Mouse (Mus musculus) ES-E14 (cell line): ENCODE data around the gene Jph2. TPM values are rescaled to one million over a fixed set of nuclear protein-coding genes. Genes with fewer than 3 reads are reported as not detected.

Source experiments
- DNase-seq: peaks from one replicate; pipeline ENCODE4 v3.0.0-alpha.2; 2013; ENCODE audit warnings: low read depth, low spot score
- H3K27ac ChIP-seq: 2 replicates; pipeline ENCODE4 v1.5.1; 2012; ENCODE audit warnings: low read depth, mild to moderate bottlenecking, low read length, moderate library complexity, mixed read lengths; ENCODE audit not compliant: poor library complexity, insufficient read depth, severe bottlenecking
- H3K36me3 ChIP-seq: 2 replicates; pipeline ENCODE4 v1.6.1; 2012; ENCODE audit warnings: mild to moderate bottlenecking, low read length, moderate library complexity, mixed read lengths; ENCODE audit not compliant: control insufficient read depth, poor library complexity, insufficient read depth, severe bottlenecking
- H3K4me1 ChIP-seq, 2 experiments: fragments of 150-350 bp in 1 of 2; sonication (generic) in 1 of 2; 2 replicates each; pipeline ENCODE4 v1.6.1; 2012; ENCODE audit warnings: low read length in 2 of 2, mild to moderate bottlenecking in 1 of 2, mixed read lengths in 1 of 2; ENCODE audit not compliant: control insufficient read depth in 2 of 2, insufficient read depth in 2 of 2, poor library complexity in 1 of 2
- H3K4me3 ChIP-seq, 2 experiments: fragments of 150-350 bp in 1 of 2; sonication (generic) in 1 of 2; 2 replicates each; pipeline ENCODE4 v1.5.1; 2012; ENCODE audit warnings: low read length in 2 of 2, low read depth in 1 of 2, mild to moderate bottlenecking in 1 of 2, mixed read lengths in 1 of 2; ENCODE audit not compliant: insufficient read depth in 1 of 2, poor library complexity in 1 of 2, severe bottlenecking in 1 of 2
- H3K9ac ChIP-seq: 2 replicates; pipeline ENCODE4 v1.6.1; 2012; ENCODE audit warnings: low read depth, mild to moderate bottlenecking, low read length, mixed read lengths; ENCODE audit not compliant: poor library complexity, insufficient read depth, severe bottlenecking
- H3K9me3 ChIP-seq: fragments of 150-350 bp; sonication (generic); 2 replicates; pipeline ENCODE4 v1.6.1; 2012; ENCODE audit warnings: low read depth, mild to moderate bottlenecking, low read length; ENCODE audit not compliant: control insufficient read depth, insufficient read depth
- CHD2 ChIP-seq: IDR thresholded peaks from 2 replicates; pipeline ENCODE4 v1.6.1; 2014; ENCODE audit warnings: mild to moderate bottlenecking, low read depth, low read length, inconsistent platforms
- HCFC1 ChIP-seq: IDR thresholded peaks from 2 replicates; pipeline ENCODE4 v1.6.1; 2012; ENCODE audit warnings: low read length, inconsistent platforms, borderline replicate concordance; ENCODE audit not compliant: insufficient read depth
- MAFK ChIP-seq: IDR thresholded peaks from 2 replicates; pipeline ENCODE4 v1.6.1; 2014; ENCODE audit warnings: mild to moderate bottlenecking, low read depth, low read length, inconsistent platforms; ENCODE audit not compliant: insufficient read depth
- ZC3H11A ChIP-seq: IDR thresholded peaks from 2 replicates; pipeline ENCODE4 v1.6.1; 2012; ENCODE audit warnings: low read depth, mild to moderate bottlenecking, inconsistent platforms, low read length, borderline replicate concordance
- ZNF384 ChIP-seq: IDR thresholded peaks from 2 replicates; pipeline ENCODE4 v1.6.1; 2012; ENCODE audit warnings: low read depth, low read length, inconsistent platforms
- in situ Hi-C, 2 experiments: fragments of 600-800 bp; cut with MboI; formaldehyde crosslinking; loops; one replicate each; pipeline ENCODE4 v1.15.1; 2025; ENCODE audit warnings: low sequenced_read_pairs in 2 of 2, inconsistent platforms in 1 of 2; ENCODE audit not compliant: unreplicated experiment in 2 of 2
- total RNA-seq: library from RNA; depleted of rRNA; stranded (reverse); fragments of 300-350 nt; gene quantifications from 2 replicates; pipeline ENCODE4 v1.2.3, GENCODE M21; 2012

Jph2 gene
- total RNA-seq, 1 experiment = 7.7 TPM

GRCm38 (mm10) chr2:163420366-163420886, 22.6 kb upstream of the Jph2 start:
- DNase-seq = no peak
- Histone ChIP-seq H3K4me1 (peaks cover 0 to 5% of the 10 kb centered on the region in 2 experiments; a peak in 1 of 4 replicates), H3K27ac (no peak overlapping the region), H3K4me3 (peak overlapping the region; percentile 89 to 95), H3K9ac (peak overlapping the region; percentile 92), H3K9me3 (no peaks in the 10 kb centered on the region), H3K36me3 (peaks cover 6% of the 10 kb centered on the region; the same call in 1 of the 2 replicates)
- in situ Hi-C loops = no loop called here
- no peak for TF ChIP-seq MAFK

DNA sequence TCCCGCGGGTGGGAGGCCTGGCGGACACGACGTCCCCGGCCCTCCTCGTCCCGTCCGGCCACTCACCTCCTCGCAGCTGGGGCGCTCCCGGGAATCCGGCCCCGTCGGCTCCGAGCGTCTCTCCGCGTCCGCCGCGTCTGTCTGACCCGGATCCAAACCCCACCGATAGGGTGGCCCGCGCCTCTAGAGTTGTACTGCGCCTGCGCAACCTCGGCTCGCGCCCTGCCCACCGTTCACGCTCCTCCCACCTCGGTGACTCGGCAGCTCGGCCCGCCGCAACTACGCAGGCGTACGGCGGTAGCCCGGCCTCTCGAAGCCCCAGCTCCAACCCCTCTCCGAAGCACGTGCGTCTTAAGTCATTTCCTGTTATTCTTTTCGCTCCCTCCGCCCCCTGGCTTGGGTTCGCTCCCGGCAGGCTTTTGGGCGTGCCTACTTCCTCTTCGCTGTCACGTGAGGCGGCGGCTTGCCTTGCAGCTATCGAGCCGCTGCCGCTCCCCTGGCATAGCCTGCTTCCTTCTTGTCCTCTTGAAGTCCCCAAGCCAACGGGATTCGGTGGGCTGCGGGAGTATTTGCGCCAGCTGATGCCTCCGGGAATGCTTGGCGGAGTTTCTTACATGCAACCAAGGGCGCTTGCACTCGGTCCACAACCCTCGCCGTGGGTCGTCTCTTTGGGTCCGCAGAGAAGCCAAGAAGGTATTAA, 21.7 kb upstream of the Jph2 start:
- TF ChIP-seq MAFK (peak; percentile 82), ZNF384 (no peak), ZC3H11A (no peak)
- Histone ChIP-seq H3K36me3 (peaks cover 6% of the 10 kb centered on the region; the same call in 1 of the 2 replicates), H3K4me3 (peak overlapping the region; percentile 89 to 99), H3K27ac (peak overlapping the region; percentile 63), H3K9me3 (no peaks in the 10 kb centered on the region), H3K4me1 (peaks cover 0 to 5% of the 10 kb centered on the region in 2 experiments; a peak in 1 of 4 replicates), H3K9ac (peak overlapping the region; percentile 92)
- peak; percentile 98 for DNase-seq
- in situ Hi-C loops = no loop called here

DNA sequence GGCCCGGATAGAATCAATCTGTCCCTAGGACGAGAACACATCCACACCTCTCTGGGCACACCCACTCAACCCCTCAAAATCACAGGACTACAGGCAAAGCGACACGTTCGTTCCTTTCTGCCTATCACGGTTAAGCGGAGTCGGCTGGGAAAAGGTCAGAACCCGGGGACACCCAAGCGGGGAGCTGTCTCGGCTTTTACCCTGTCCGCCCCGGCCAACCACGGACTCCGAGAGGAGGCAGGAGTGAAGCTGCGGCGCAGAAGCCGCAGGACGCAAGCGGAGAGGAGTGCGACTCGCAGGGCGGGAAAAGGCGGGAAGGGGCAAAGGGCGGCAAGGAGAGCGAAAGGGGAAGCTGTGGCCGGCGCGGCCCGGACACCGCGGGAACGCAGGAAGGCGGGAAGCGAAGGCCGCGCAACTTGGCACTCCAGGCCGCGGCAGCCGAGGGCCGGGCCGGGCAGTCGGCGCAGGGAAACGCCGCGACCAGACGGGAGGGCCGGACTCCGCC, 21.1 kb upstream of the Jph2 start:
- peaks cover 0 to 5% of the 10 kb centered on the region in 2 experiments; a peak in 1 of 4 replicates for H3K4me1 ChIP-seq
- no peaks in the 10 kb centered on the region for H3K9me3 ChIP-seq
- in situ Hi-C loops = no loop called here
- peak overlapping the region; percentile 87 for H3K9ac ChIP-seq
- no peak for TF ChIP-seq ZC3H11A
- peak; percentile 22; the same call in 1 of the 2 replicates for TF ChIP-seq HCFC1
- no peak for TF ChIP-seq MAFK
- H3K36me3 ChIP-seq = peaks cover 6% of the 10 kb centered on the region; the same call in 1 of the 2 replicates
- peak overlapping the region; percentile 83 to 99 for H3K4me3 ChIP-seq
- H3K27ac ChIP-seq = peak overlapping the region; percentile 54
- DNase-seq = no peak

DNA sequence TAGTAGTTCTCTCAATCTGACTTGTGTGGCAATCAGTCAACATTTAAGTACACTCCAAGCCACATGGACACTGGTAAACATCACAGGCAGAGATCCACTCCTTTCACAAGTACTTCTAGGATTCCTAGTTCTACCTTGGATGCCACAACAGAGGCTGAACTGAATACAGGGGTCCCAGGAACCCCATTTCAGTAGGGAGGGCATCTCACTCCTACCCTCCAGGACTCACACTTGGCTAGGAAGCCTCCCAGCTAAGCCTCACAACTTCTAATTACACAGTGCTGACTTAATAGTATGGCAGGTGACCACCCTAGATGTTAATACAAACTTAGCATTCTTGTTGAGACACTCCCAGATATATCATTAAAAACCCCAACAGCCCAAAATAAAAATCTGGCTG, 20.0 kb upstream of the Jph2 start:
- no peak for TF ChIP-seq MAFK
- TF ChIP-seq CHD2 = no peak
- no peak for TF ChIP-seq HCFC1
- no peak for TF ChIP-seq ZC3H11A
- TF ChIP-seq ZNF384 = no peak

More for the DNA sequence above, 20.0 kb upstream of the Jph2 start:
- Histone ChIP-seq H3K36me3 (peaks cover 5% of the 10 kb centered on the region; the same call in 1 of the 2 replicates), H3K27ac (no peak overlapping the region), H3K4me1 (peaks cover 0 to 2% of the 10 kb centered on the region in 2 experiments; a peak in 1 of 4 replicates), H3K9me3 (no peaks in the 10 kb centered on the region), H3K4me3 (peak overlapping the region; percentile 22 to 99), H3K9ac (peak overlapping the region; percentile 59)
- DNase-seq = no peak
- in situ Hi-C loops = no loop called here
